Mouse (Mus musculus): Measurements from ENCODE around the gene Nap1l4. TPM values are rescaled to one million over a fixed set of nuclear protein-coding genes. Genes with fewer than 3 reads are reported as not detected.

Gene Nap1l4
- polyA plus RNA-seq, 1 experiment from 2014 or later, result 214 TPM

- Histone ChIP-seq H3K27ac (ENCODE audit: low read depth, low read length) (no peak overlapping the region), H3K9ac (ENCODE audit: low read length) (no peak overlapping the region), H3K4me2 (ENCODE audit: low read depth, low read length, severe bottlenecking) (no peak overlapping the region), H3K9me3 (ENCODE audit: control insufficient read depth, low read length) (no peaks in the 10 kb centered on the region), H3K27me3 (ENCODE audit: control insufficient read depth, insufficient read depth, low read length) (peaks cover 3% of the 10 kb centered on the region; the same call in 1 of the 2 replicates), H3K4me1 (replicated peaks; ENCODE audit: control insufficient read depth, insufficient read depth, low read length) (no peaks in the 10 kb centered on the region; the same call in 1 of the 2 replicates), H3K36me3 (ENCODE audit: control insufficient read depth, insufficient read depth, low read length) (no peaks in the 10 kb centered on the region), H3K4me3 (ENCODE audit: low read depth, low read length) (no peak overlapping the region)
- DNase-seq (ENCODE audit: low spot score) (peak; percentile 78), ATAC-seq (replicated peaks; ENCODE audit: low FRiP score) (no peak)
- WGBS, result 35% methylated on average over 13 of the region's 13 CpGs
Measured at GRCm38 (mm10) chr7:143480498-143480897, 68.4 kb downstream of the Nap1l4 start.

GRCm38 (mm10) chr7:143477800-143478199 is 71.1 kb downstream of the Nap1l4 start:
- Histone ChIP-seq H3K9me3 (ENCODE audit: control insufficient read depth, low read length) (no peaks in the 10 kb centered on the region), H3K9ac (ENCODE audit: low read length) (no peak overlapping the region), H3K4me3 (ENCODE audit: low read depth, low read length) (no peak overlapping the region), H3K4me2 (ENCODE audit: low read depth, low read length, severe bottlenecking) (no peak overlapping the region), H3K36me3 (ENCODE audit: control insufficient read depth, insufficient read depth, low read length) (no peaks in the 10 kb centered on the region), H3K4me1 (replicated peaks; ENCODE audit: control insufficient read depth, insufficient read depth, low read length) (no peaks in the 10 kb centered on the region; the same call in 1 of the 2 replicates), H3K27me3 (ENCODE audit: control insufficient read depth, insufficient read depth, low read length) (peaks cover 3% of the 10 kb centered on the region; the same call in 1 of the 2 replicates), H3K27ac (ENCODE audit: low read depth, low read length) (no peak overlapping the region)
- ATAC-seq (replicated peaks; ENCODE audit: low FRiP score) (no peak), DNase-seq (ENCODE audit: low spot score) (no peak)
- WGBS, result 87% methylated on average over 5 of the region's 5 CpGs

GRCm38 (mm10) chr7:143476702-143477335 is 72.1 kb downstream of the Nap1l4 start:
- Histone ChIP-seq H3K36me3 (ENCODE audit: control insufficient read depth, insufficient read depth, low read length) (no peaks in the 10 kb centered on the region), H3K4me2 (ENCODE audit: low read depth, low read length, severe bottlenecking) (no peak overlapping the region), H3K9ac (ENCODE audit: low read length) (no peak overlapping the region), H3K9me3 (ENCODE audit: control insufficient read depth, low read length) (no peaks in the 10 kb centered on the region), H3K4me3 (ENCODE audit: low read depth, low read length) (no peak overlapping the region), H3K27ac (ENCODE audit: low read depth, low read length) (no peak overlapping the region), H3K27me3 (ENCODE audit: control insufficient read depth, insufficient read depth, low read length) (peaks cover 3% of the 10 kb centered on the region; the same call in 1 of the 2 replicates), H3K4me1 (replicated peaks; ENCODE audit: control insufficient read depth, insufficient read depth, low read length) (no peaks in the 10 kb centered on the region)
- 85% methylated on average over 3 of the region's 3 CpGs for WGBS
- no peak for DNase-seq (ENCODE audit: low spot score)
- no peak for ATAC-seq (replicated peaks; ENCODE audit: low FRiP score)

GRCm38 (mm10) chr7:143475876-143476275 is 73.0 kb downstream of the Nap1l4 start:
- DNase-seq (ENCODE audit: low spot score) (no peak), ATAC-seq (replicated peaks; ENCODE audit: low FRiP score) (no peak)
- H3K4me1 ChIP-seq (replicated peaks; ENCODE audit: control insufficient read depth, insufficient read depth, low read length), result no peaks in the 10 kb centered on the region
- H3K4me2 ChIP-seq (ENCODE audit: low read depth, low read length, severe bottlenecking), result no peak overlapping the region
- H3K4me3 ChIP-seq (ENCODE audit: low read depth, low read length), result no peak overlapping the region
- WGBS, result 77% methylated on average over 11 of the region's 11 CpGs
- H3K9ac ChIP-seq (ENCODE audit: low read length), result no peak overlapping the region
- H3K27ac ChIP-seq (ENCODE audit: low read depth, low read length), result no peak overlapping the region
- no peaks in the 10 kb centered on the region for H3K27me3 ChIP-seq (ENCODE audit: control insufficient read depth, insufficient read depth, low read length)
- no peaks in the 10 kb centered on the region for H3K9me3 ChIP-seq (ENCODE audit: control insufficient read depth, low read length)
- no peaks in the 10 kb centered on the region for H3K36me3 ChIP-seq (ENCODE audit: control insufficient read depth, insufficient read depth, low read length)

GRCm38 (mm10) chr7:143474811-143475210 is 74.1 kb downstream of the Nap1l4 start:
- no peak overlapping the region for H3K27ac ChIP-seq (ENCODE audit: low read depth, low read length)
- H3K9me3 ChIP-seq (ENCODE audit: control insufficient read depth, low read length), result no peaks in the 10 kb centered on the region
- WGBS, result 43% methylated on average over 10 of the region's 10 CpGs
- H3K4me1 ChIP-seq (replicated peaks; ENCODE audit: control insufficient read depth, insufficient read depth, low read length), result no peaks in the 10 kb centered on the region
- no peak overlapping the region for H3K9ac ChIP-seq (ENCODE audit: low read length)
- H3K36me3 ChIP-seq (ENCODE audit: control insufficient read depth, insufficient read depth, low read length), result no peaks in the 10 kb centered on the region
- H3K4me2 ChIP-seq (ENCODE audit: low read depth, low read length, severe bottlenecking), result no peak overlapping the region
- DNase-seq (ENCODE audit: low spot score), result no peak
- no peak overlapping the region for H3K4me3 ChIP-seq (ENCODE audit: low read depth, low read length)
- no peak for ATAC-seq (replicated peaks; ENCODE audit: low FRiP score)
- no peaks in the 10 kb centered on the region for H3K27me3 ChIP-seq (ENCODE audit: control insufficient read depth, insufficient read depth, low read length)

- Histone ChIP-seq H3K4me1 (replicated peaks; ENCODE audit: control insufficient read depth, insufficient read depth, low read length) (no peaks in the 10 kb centered on the region), H3K4me2 (ENCODE audit: low read depth, low read length, severe bottlenecking) (no peak within 1 kb of the TSS), H3K9ac (ENCODE audit: low read length) (no peak within 1 kb of the TSS), H3K36me3 (ENCODE audit: control insufficient read depth, insufficient read depth, low read length) (no peaks in the 10 kb centered on the region), H3K4me3 (ENCODE audit: low read depth, low read length) (no peak within 1 kb of the TSS), H3K27me3 (ENCODE audit: control insufficient read depth, insufficient read depth, low read length) (peaks cover 3% of the 10 kb centered on the region), H3K27ac (ENCODE audit: low read depth, low read length) (no peak within 1 kb of the TSS), H3K9me3 (ENCODE audit: control insufficient read depth, low read length) (no peaks in the 10 kb centered on the region)
- DNase-seq (ENCODE audit: low spot score), result no peak
- 44% methylated on average over 4 of the region's 4 CpGs for WGBS
- no peak for ATAC-seq (replicated peaks; ENCODE audit: low FRiP score)
Measured at GRCm38 (mm10) chr7:143473347-143474101, 75.4 kb downstream of the Nap1l4 start, which contains the start of gene Slc22a18. Gene Slc22a18 (plus strand): TSS chr7:143473736.

GRCm38 (mm10) chr7:143469946-143470345 is 79.0 kb downstream of the Nap1l4 start:
- 23% methylated on average over 8 of the region's 8 CpGs for WGBS
- Histone ChIP-seq H3K4me3 (ENCODE audit: low read depth, low read length) (no peak overlapping the region), H3K36me3 (ENCODE audit: control insufficient read depth, insufficient read depth, low read length) (no peaks in the 10 kb centered on the region), H3K27ac (ENCODE audit: low read depth, low read length) (no peak overlapping the region), H3K4me1 (replicated peaks; ENCODE audit: control insufficient read depth, insufficient read depth, low read length) (peaks cover 11% of the 10 kb centered on the region), H3K9me3 (ENCODE audit: control insufficient read depth, low read length) (no peaks in the 10 kb centered on the region), H3K4me2 (ENCODE audit: low read depth, low read length, severe bottlenecking) (no peak overlapping the region), H3K9ac (ENCODE audit: low read length) (no peak overlapping the region), H3K27me3 (ENCODE audit: control insufficient read depth, insufficient read depth, low read length) (peaks cover 14% of the 10 kb centered on the region)
- no peak for ATAC-seq (replicated peaks; ENCODE audit: low FRiP score)
- DNase-seq (ENCODE audit: low spot score), result peak; percentile 90

GRCm38 (mm10) chr7:143467714-143468113 is 81.2 kb downstream of the Nap1l4 start:
- no peak overlapping the region for H3K4me2 ChIP-seq (ENCODE audit: low read depth, low read length, severe bottlenecking)
- peak; percentile 64 for ATAC-seq (replicated peaks; ENCODE audit: low FRiP score)
- no peak overlapping the region for H3K27ac ChIP-seq (ENCODE audit: low read depth, low read length)

More at GRCm38 (mm10) chr7:143467714-143468113, 81.2 kb downstream of the Nap1l4 start:
- H3K36me3 ChIP-seq (ENCODE audit: control insufficient read depth, insufficient read depth, low read length), result no peaks in the 10 kb centered on the region
- H3K9me3 ChIP-seq (ENCODE audit: control insufficient read depth, low read length), result no peaks in the 10 kb centered on the region
- 6% methylated on average over 6 of the region's 6 CpGs for WGBS
- peaks cover 22% of the 10 kb centered on the region for H3K27me3 ChIP-seq (ENCODE audit: control insufficient read depth, insufficient read depth, low read length)
- DNase-seq (ENCODE audit: low spot score), result peak; percentile 83
- no peak overlapping the region for H3K9ac ChIP-seq (ENCODE audit: low read length)
- no peak overlapping the region for H3K4me3 ChIP-seq (ENCODE audit: low read depth, low read length)
- H3K4me1 ChIP-seq (replicated peaks; ENCODE audit: control insufficient read depth, insufficient read depth, low read length), result peaks cover 19% of the 10 kb centered on the region

All from forebrain, embryonic 11.5 days (tissue).